Mouse (Mus musculus): ENCODE data around the gene Trpd52l3. TPM values are rescaled to one million over a fixed set of nuclear protein-coding genes. Genes with fewer than 3 reads are reported as not detected.
A peak's percentile ranks its signal among the peaks of the same experiment; 100 is the strongest.

Gene Trpd52l3
- polyA plus RNA-seq, 1 experiment from 2014 or later = not detected

DNA sequence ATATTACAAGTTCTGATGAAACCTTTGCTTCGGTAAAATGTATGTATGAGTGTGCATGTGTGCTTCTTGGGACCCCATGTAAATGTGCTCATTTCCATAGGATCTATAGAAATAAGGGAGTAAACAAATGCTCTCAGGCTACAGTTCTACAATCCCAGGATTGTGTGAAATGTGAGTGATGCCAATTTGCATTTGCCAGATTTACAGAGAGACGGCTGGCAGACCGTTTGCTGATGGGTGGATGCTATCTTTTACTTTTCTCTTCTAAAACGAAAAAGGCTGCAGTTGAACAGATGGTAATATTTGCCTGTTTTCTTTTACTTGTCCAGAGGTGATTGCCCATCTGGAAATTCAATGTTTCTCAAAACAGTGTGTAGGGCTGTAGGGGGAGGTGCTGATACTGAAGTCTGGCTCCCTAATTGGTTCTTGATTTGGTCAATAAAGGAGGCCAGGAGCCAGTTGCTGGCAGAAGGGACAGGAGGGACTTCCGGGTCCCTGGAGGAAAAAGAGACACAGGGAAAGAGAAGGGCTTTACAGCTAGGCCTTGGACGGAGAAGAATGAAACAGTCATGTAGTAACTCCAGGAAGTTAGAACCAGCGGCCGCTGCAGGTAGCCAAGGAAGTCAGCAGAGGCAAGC is 24.0 kb upstream of the Trpd52l3 start:
- H3K27me3 ChIP-seq (replicated peaks; ENCODE audit: control insufficient read depth, insufficient read depth, low read length) = no peaks in the 10 kb centered on the region
- no peaks in the 10 kb centered on the region for H3K9me3 ChIP-seq (ENCODE audit: control insufficient read depth, low read length)
- H3K4me2 ChIP-seq (ENCODE audit: low read length) = no peak overlapping the region
- 81% methylated on average over 8 of the region's 8 CpGs for WGBS
- no peak for ATAC-seq (replicated peaks; ENCODE audit: low FRiP score, low TSS enrichment, low read depth)
- H3K4me3 ChIP-seq (ENCODE audit: low read depth, low read length) = no peak overlapping the region
- no peak overlapping the region for H3K9ac ChIP-seq (ENCODE audit: low read length)
- DNase-seq (ENCODE audit: low spot score) = no peak
- no peaks in the 10 kb centered on the region for H3K36me3 ChIP-seq (ENCODE audit: control insufficient read depth, insufficient read depth, low read length)
- H3K27ac ChIP-seq (ENCODE audit: low read depth) = no peak overlapping the region
- H3K4me1 ChIP-seq (replicated peaks; ENCODE audit: control insufficient read depth, insufficient read depth, low read length) = no peaks in the 10 kb centered on the region

DNA sequence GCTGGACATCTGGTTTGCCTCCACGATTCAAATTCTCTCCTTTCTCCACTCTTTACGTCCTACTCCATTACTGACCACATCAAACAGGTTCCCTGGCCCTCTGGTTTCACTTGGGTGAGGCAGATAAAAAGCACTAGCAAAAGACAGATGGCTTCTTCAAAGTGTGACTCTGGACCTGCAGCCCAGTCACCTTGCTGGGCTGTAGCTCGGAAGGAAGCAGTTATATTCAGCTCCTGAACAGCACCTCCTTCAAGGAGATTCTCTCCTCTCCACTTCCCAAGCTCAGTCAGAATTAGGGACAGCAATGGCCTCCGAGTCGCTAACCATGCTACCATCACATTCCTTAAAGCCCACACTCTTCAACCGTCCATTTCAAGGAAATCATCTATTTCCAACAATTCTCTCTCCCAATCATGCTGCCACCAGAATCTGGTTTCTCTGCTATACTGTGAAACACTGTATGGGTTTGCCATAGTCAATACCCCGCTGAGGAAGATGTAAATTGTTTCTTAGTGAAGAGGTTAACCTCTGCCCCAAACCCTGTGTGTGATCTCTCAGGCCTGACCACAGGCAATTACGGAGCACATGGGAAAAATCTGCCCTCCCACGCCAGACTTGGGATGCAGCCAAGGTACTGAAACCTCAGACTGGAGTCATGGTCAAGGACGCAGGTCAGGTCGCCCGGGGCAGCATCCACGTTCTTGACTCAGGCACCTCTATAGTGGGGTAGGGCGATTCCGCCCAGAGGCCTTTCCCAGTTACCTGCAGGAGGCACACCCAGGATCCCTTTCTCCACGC is 19.2 kb upstream of the Trpd52l3 start:
- Histone ChIP-seq H3K4me3 (ENCODE audit: low read depth, low read length) (no peak overlapping the region), H3K27me3 (replicated peaks; ENCODE audit: control insufficient read depth, insufficient read depth, low read length) (no peaks in the 10 kb centered on the region), H3K27ac (ENCODE audit: low read depth) (no peak overlapping the region), H3K9ac (ENCODE audit: low read length) (no peak overlapping the region), H3K9me3 (ENCODE audit: control insufficient read depth, low read length) (no peaks in the 10 kb centered on the region), H3K4me1 (replicated peaks; ENCODE audit: control insufficient read depth, insufficient read depth, low read length) (no peaks in the 10 kb centered on the region), H3K36me3 (ENCODE audit: control insufficient read depth, insufficient read depth, low read length) (no peaks in the 10 kb centered on the region), H3K4me2 (ENCODE audit: low read length) (no peak overlapping the region)
- DNase-seq (ENCODE audit: low spot score) (no peak), ATAC-seq (replicated peaks; ENCODE audit: low FRiP score, low TSS enrichment, low read depth) (no peak)
- WGBS = 76% methylated on average over 16 of the region's 16 CpGs

DNA sequence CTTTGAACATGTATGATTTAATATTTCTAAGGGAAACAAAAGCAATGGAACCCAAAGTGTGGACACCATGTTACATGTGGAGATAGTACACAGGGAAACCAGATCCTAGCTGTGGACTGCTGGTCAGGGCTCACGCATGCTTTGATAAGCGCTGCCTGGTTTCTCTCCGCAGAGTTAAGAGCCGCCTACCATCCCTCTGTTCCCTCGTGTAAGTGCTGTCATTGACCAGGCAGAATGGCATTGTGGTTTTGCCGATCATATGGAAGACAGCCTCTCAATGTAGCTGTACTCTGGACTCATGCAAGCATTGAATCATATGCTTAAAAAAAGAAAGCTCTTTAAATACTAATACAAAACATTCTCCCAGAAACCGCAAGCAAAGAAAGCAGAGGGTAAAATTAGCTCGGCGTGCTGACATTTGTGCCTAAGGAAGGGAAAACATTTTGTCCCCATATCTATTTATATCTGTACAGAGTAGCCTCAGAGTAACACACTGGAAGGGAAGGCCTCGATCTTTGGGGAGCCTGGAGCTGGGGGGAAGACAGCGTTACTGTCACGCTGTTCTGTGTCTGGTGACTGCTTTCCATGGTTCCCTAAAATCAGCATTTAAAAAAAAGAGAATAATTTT is 17.0 kb upstream of the Trpd52l3 start:
- H3K4me1 ChIP-seq (replicated peaks; ENCODE audit: control insufficient read depth, insufficient read depth, low read length) = no peaks in the 10 kb centered on the region
- no peak overlapping the region for H3K4me3 ChIP-seq (ENCODE audit: low read depth, low read length)
- H3K27ac ChIP-seq (ENCODE audit: low read depth) = no peak overlapping the region
- H3K9ac ChIP-seq (ENCODE audit: low read length) = no peak overlapping the region
- ATAC-seq (replicated peaks; ENCODE audit: low FRiP score, low TSS enrichment, low read depth) = no peak
- no peak overlapping the region for H3K4me2 ChIP-seq (ENCODE audit: low read length)
- WGBS = 81% methylated on average over 12 of the region's 12 CpGs
- no peaks in the 10 kb centered on the region for H3K36me3 ChIP-seq (ENCODE audit: control insufficient read depth, insufficient read depth, low read length)
- no peaks in the 10 kb centered on the region for H3K9me3 ChIP-seq (ENCODE audit: control insufficient read depth, low read length)
- H3K27me3 ChIP-seq (replicated peaks; ENCODE audit: control insufficient read depth, insufficient read depth, low read length) = no peaks in the 10 kb centered on the region
- DNase-seq (ENCODE audit: low spot score) = no peak

DNA sequence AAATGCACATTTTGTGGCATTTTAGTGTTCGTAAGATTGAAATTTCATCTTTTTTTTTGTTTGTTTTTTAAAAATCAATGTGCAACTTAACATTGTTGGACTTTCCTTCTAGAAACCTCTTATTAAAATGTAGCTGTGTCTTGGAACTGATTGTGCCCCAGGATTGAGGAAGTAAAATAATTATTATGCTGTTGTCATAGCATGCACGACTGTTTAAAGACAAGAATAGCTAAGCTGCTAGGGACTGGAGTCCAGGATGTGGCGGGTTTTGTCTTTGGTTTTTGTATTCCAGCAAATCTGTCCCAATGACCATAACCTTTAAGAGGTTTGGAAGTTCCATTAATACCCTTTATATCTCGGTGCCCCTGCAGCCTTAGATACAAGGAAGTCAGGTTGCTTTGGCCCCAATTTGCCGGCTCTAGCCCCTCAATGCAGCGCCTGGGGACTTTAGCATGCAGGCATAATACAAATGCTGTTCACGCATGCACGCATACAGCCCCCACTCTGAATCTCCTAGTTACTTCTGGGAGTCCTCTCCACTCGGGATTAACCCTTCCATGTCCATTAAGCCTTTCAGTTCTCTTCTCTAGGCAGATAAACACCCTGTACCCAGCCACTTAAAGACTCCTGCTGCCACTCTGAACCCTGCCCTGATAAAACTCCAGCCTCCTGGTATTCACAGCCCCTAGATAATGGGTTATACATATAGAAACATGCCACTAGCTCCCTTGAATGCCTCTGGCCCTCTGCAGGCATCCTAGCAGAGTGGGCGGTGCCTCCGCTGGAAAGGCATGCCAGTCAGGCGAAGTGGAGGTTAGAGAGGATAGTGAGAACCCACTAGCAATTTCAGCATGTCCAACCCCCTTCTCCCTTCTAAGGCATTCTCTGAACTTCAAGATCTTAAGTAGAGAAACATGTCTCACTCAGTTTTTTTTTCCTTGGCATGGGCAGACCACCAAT is 2.9 kb upstream of the Trpd52l3 start:
- no peak for DNase-seq (ENCODE audit: low spot score)

DNA sequence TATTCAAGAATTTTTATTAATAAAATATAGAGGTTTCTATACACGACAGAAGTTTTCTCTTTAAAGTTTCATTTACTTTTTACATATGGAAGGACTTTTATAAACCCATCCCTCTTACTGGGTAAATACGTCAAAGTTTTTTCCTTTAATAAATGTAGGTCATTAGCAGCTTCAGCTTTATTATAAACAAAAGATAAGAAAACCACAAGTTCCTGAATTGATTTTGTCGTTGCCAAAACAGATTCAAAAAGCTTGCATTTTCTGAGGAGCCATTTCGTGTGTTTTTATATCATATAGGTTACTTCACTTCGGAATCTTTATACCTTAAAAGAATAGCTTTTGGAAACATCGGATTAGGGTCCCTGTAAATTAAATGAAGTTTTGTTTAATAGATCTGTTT is 2.0 kb upstream of the Trpd52l3 start:
- Histone ChIP-seq H3K27ac (ENCODE audit: low read depth) (no peak overlapping the region), H3K36me3 (ENCODE audit: control insufficient read depth, insufficient read depth, low read length) (no peaks in the 10 kb centered on the region), H3K9ac (ENCODE audit: low read length) (no peak overlapping the region), H3K27me3 (replicated peaks; ENCODE audit: control insufficient read depth, insufficient read depth, low read length) (no peaks in the 10 kb centered on the region), H3K4me1 (replicated peaks; ENCODE audit: control insufficient read depth, insufficient read depth, low read length) (no peaks in the 10 kb centered on the region), H3K9me3 (ENCODE audit: control insufficient read depth, low read length) (no peaks in the 10 kb centered on the region), H3K4me2 (ENCODE audit: low read length) (no peak overlapping the region), H3K4me3 (ENCODE audit: low read depth, low read length) (no peak overlapping the region)
- 52% methylated on average over 6 of the region's 6 CpGs for WGBS
- DNase-seq (ENCODE audit: low spot score) (no peak), ATAC-seq (replicated peaks; ENCODE audit: low FRiP score, low TSS enrichment, low read depth) (no peak)

More for the DNA sequence above, 2.9 kb upstream of the Trpd52l3 start:
- H3K4me2 ChIP-seq (ENCODE audit: low read length) = no peak overlapping the region
- no peak overlapping the region for H3K27ac ChIP-seq (ENCODE audit: low read depth)
- no peak for ATAC-seq (replicated peaks; ENCODE audit: low FRiP score, low TSS enrichment, low read depth)
- no peak overlapping the region for H3K9ac ChIP-seq (ENCODE audit: low read length)
- H3K4me3 ChIP-seq (ENCODE audit: low read depth, low read length) = no peak overlapping the region
- H3K27me3 ChIP-seq (replicated peaks; ENCODE audit: control insufficient read depth, insufficient read depth, low read length) = no peaks in the 10 kb centered on the region
- 66% methylated on average over 12 of the region's 12 CpGs for WGBS
- H3K4me1 ChIP-seq (replicated peaks; ENCODE audit: control insufficient read depth, insufficient read depth, low read length) = no peaks in the 10 kb centered on the region
- H3K9me3 ChIP-seq (ENCODE audit: control insufficient read depth, low read length) = no peaks in the 10 kb centered on the region
- no peaks in the 10 kb centered on the region for H3K36me3 ChIP-seq (ENCODE audit: control insufficient read depth, insufficient read depth, low read length)

DNA sequence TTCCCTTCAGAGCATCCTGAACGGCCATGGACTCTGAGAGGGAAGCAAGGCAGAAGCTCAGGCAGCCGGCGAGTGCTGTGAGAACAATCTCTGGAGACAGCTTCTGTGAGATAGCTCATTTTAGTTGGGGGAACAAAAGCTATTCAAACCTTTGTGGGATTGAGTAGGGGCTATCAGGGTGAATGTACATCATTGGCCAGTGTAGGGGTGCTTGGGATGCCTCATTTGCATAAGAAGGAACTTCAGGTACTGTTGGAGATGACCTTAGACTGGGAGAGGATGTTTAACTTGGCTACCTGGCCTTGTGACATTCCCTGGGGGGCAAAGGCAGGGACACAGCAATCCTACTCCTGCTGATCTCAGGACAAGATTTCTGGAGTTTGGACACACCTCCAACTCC is 2.8 kb downstream of the Trpd52l3 start:
- H3K9me3 ChIP-seq (ENCODE audit: control insufficient read depth, low read length) = no peaks in the 10 kb centered on the region
- no peaks in the 10 kb centered on the region for H3K27me3 ChIP-seq (replicated peaks; ENCODE audit: control insufficient read depth, insufficient read depth, low read length)
- no peak overlapping the region for H3K9ac ChIP-seq (ENCODE audit: low read length)
- ATAC-seq (replicated peaks; ENCODE audit: low FRiP score, low TSS enrichment, low read depth) (no peak), DNase-seq (ENCODE audit: low spot score) (no peak)
- H3K36me3 ChIP-seq (ENCODE audit: control insufficient read depth, insufficient read depth, low read length) = no peaks in the 10 kb centered on the region
- H3K4me1 ChIP-seq (replicated peaks; ENCODE audit: control insufficient read depth, insufficient read depth, low read length) = no peaks in the 10 kb centered on the region
- 63% methylated on average over 3 of the region's 3 CpGs for WGBS
- no peak overlapping the region for H3K27ac ChIP-seq (ENCODE audit: low read depth)
- H3K4me2 ChIP-seq (ENCODE audit: low read length) = no peak overlapping the region
- no peak overlapping the region for H3K4me3 ChIP-seq (ENCODE audit: low read depth, low read length)

DNA sequence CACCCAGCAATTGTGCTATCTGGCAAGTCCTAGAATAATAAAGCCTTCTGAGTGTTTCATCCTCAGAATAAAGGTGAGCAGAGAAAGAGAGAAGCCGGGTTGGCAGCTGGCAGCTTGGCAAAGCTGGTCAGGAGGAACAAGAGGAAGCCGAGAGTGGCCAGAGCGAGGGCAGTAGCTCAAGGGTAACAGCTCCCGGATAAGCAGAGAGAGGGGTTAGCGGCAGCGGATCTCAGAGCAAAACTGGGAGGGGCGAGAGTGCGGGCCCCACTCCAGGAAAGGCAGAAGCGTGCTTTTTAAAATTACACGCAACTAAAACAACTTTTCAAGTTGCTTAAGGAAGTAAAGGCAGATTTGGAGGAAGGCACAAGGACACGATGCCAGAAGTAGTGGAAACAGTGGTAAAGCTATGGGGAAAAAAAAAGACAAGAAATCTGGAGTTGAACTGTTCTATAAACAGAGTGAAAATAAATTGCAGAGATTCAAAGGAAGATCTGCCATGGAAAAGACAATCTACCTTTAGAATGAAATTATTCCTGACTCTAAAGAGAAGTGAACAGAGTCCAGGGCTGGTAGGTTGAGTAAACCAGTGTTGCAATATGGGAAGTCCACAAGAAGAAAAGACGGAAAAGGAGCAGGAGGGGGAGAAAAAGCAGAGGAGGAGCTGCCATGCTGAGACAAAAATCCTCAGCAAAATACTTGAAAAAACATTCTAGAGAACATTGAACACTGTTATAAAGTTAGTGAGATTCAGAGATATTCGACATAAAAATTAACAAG is 7.1 kb downstream of the Trpd52l3 start:
- no peaks in the 10 kb centered on the region for H3K27me3 ChIP-seq (replicated peaks; ENCODE audit: control insufficient read depth, insufficient read depth, low read length)
- ATAC-seq (replicated peaks; ENCODE audit: low FRiP score, low TSS enrichment, low read depth) (no peak), DNase-seq (ENCODE audit: low spot score) (no peak)
- H3K9ac ChIP-seq (ENCODE audit: low read length) = no peak overlapping the region
- H3K4me2 ChIP-seq (ENCODE audit: low read length) = peak overlapping the region; percentile 9; the same call in 1 of the 2 replicates
- H3K36me3 ChIP-seq (ENCODE audit: control insufficient read depth, insufficient read depth, low read length) = no peaks in the 10 kb centered on the region
- no peak overlapping the region for H3K4me3 ChIP-seq (ENCODE audit: low read depth, low read length)
- H3K4me1 ChIP-seq (replicated peaks; ENCODE audit: control insufficient read depth, insufficient read depth, low read length) = no peaks in the 10 kb centered on the region
- H3K27ac ChIP-seq (ENCODE audit: low read depth) = no peak overlapping the region
- no peaks in the 10 kb centered on the region for H3K9me3 ChIP-seq (ENCODE audit: control insufficient read depth, low read length)
- WGBS = 60% methylated on average over 13 of the region's 13 CpGs

DNA sequence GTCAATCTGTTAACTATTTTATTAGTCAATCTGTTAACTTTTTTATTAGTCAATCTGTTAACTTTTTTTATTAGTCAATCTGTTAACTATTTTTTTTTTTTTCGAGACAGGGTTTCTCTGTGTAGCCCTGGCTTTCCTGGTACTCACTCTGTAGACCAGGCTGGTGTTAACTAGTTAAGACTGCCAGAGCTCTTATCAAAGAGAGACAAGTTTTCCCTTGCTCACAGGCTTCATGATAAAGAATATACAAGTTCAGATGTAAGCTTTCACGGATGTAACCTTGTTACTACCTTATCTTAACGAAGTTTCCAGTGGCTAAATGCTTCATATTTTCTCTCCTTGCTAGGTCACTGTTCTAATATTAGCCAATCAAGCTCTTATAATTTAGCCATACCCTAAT is 10.7 kb downstream of the Trpd52l3 start:
- no peak for DNase-seq (ENCODE audit: low spot score)
- no peaks in the 10 kb centered on the region for H3K9me3 ChIP-seq (ENCODE audit: control insufficient read depth, low read length)
- no peak overlapping the region for H3K4me2 ChIP-seq (ENCODE audit: low read length)
- no peak for ATAC-seq (replicated peaks; ENCODE audit: low FRiP score, low TSS enrichment, low read depth)
- no peaks in the 10 kb centered on the region for H3K36me3 ChIP-seq (ENCODE audit: control insufficient read depth, insufficient read depth, low read length)
- H3K9ac ChIP-seq (ENCODE audit: low read length) = no peak overlapping the region
- WGBS = 77% methylated on average over 3 of the region's 3 CpGs
- H3K27ac ChIP-seq (ENCODE audit: low read depth) = no peak overlapping the region
- H3K4me3 ChIP-seq (ENCODE audit: low read depth, low read length) = no peak overlapping the region
- H3K27me3 ChIP-seq (replicated peaks; ENCODE audit: control insufficient read depth, insufficient read depth, low read length) = no peaks in the 10 kb centered on the region
- H3K4me1 ChIP-seq (replicated peaks; ENCODE audit: control insufficient read depth, insufficient read depth, low read length) = no peaks in the 10 kb centered on the region

Measured in intestine, embryonic 14.5 days (tissue).